Comparison of ENCODE assay signal across 9 mouse cellular contexts in genomic region chr12:80379831-80380457, GRCm38 (mm10). TPM values are rescaled to one million over a fixed set of nuclear protein-coding genes. Genes with fewer than 3 reads are reported as not detected.
A peak's percentile ranks its signal among the peaks of the same experiment; 100 is the strongest.
DNase-seq lines count a peak whose midpoint lies in the region; ATAC-seq and TF ChIP-seq lines count a peak whose summit lies in the region.
"Had no signal": no experiment of that assay in that cellular context is flagged by ENCODE, and none has a peak within 500 bp of the region (broad histone marks: within the 10 kb centered on the region; RNA-seq: fewer than 3 reads in every experiment).

No protein-coding gene starts in this region.

- H3K27me3 ChIP-seq in Patski, result no peaks in the 10 kb centered on the region
- H3K27me3 ChIP-seq in forebrain, embryonic 13.5 days, result no peaks in the 10 kb centered on the region
- no peaks in the 10 kb centered on the region for H3K27me3 ChIP-seq in midbrain, embryonic 16.5 days (ENCODE audit: control insufficient read depth, insufficient read depth, low read depth, low read length)

- intact Hi-C loops in left cerebral cortex, postnatal 25 days (cut with DNase I), result no loop called here

- POLR2A ChIA-PET in Patski (lab: Charles Lee), result interaction anchor here (0.7 kb wide), 1 partner anchor 132 kb away, joined by 3 read pairs; no protein-coding TSS in a partner anchor

- 83% methylated on average over 10 of the region's 10 CpGs for WGBS in forebrain, embryonic 13.5 days
- WGBS in midbrain, embryonic 16.5 days, result 90% methylated on average over 10 of the region's 10 CpGs

- TF ChIP-seq CTCF in Patski (IDR thresholded peaks at IDR 0.05), result no peak

- no peak overlapping the region for H3K9ac ChIP-seq in forebrain, embryonic 13.5 days
- H3K9ac ChIP-seq in midbrain, embryonic 16.5 days (ENCODE audit: low read depth, low read length), result no peak overlapping the region

- DNase-seq in frontal cortex, postnatal 25 days (ENCODE audit: low spot score in 2 of 2), result no peak
- no peak for DNase-seq in Patski (ENCODE audit: low read depth, low spot score)
- peak; percentile 23 to 59 for DNase-seq in left cerebral cortex, postnatal 25 days (ENCODE audit: low spot score in 2 of 2)
- DNase-seq in urinary bladder, adult 18-20 months (ENCODE audit: low spot score in 2 of 2), result no peak
- DNase-seq in kidney, adult 11 months, result no peak

- CTCF ChIA-PET in Patski (lab: Charles Lee), result interaction anchor here (1.1 kb wide), 1 partner anchor 14 kb away, joined by 3 read pairs; no protein-coding TSS in a partner anchor

- H3K4me3 ChIP-seq in forebrain, embryonic 13.5 days, result no peak overlapping the region
- H3K4me3 ChIP-seq in midbrain, embryonic 16.5 days (ENCODE audit: low read depth, low read length), result no peak overlapping the region
- H3K4me3 ChIP-seq: erythroblast, embryonic 14.5 days had no signal

- no peaks in the 10 kb centered on the region for H3K9me3 ChIP-seq in forebrain, embryonic 13.5 days (replicated peaks)
- H3K9me3 ChIP-seq in midbrain, embryonic 16.5 days (replicated peaks; ENCODE audit: control insufficient read depth, low read length, poor library complexity, severe bottlenecking), result no peaks in the 10 kb centered on the region

- no peak overlapping the region for H3K4me2 ChIP-seq in forebrain, embryonic 13.5 days
- H3K4me2 ChIP-seq in midbrain, embryonic 16.5 days (ENCODE audit: low read length), result no peak overlapping the region

- peak overlapping the region; percentile 48 for H3K27ac ChIP-seq in forebrain, embryonic 13.5 days
- peak overlapping the region; percentile 41; the same call in 1 of the 2 replicates for H3K27ac ChIP-seq in midbrain, embryonic 16.5 days (ENCODE audit: low read length)

- in situ Hi-C loops in Patski (cut with MboI; ENCODE audit: low pct_unique_long_range_greater_than_20kb), result loop anchor here (5.0 to 25.0 kb wide), 4 partner anchors 123 to 1043 kb away; no protein-coding TSS in a partner anchor

- peaks cover 18% of the 10 kb centered on the region for H3K36me3 ChIP-seq in forebrain, embryonic 13.5 days (ENCODE audit: poor library complexity, severe bottlenecking)
- peaks cover 8% of the 10 kb centered on the region for H3K36me3 ChIP-seq in midbrain, embryonic 16.5 days (ENCODE audit: control insufficient read depth, insufficient read depth, low read length)

- peaks cover 11% of the 10 kb centered on the region for H3K4me1 ChIP-seq in forebrain, embryonic 13.5 days
- no peaks in the 10 kb centered on the region for H3K4me1 ChIP-seq in midbrain, embryonic 16.5 days (ENCODE audit: control insufficient read depth, insufficient read depth, low read length)

- peak; percentile 64 for ATAC-seq in frontal cortex, adult (ENCODE audit: low TSS enrichment)
- peak; percentile 62 for ATAC-seq in Patski
- ATAC-seq in forebrain, embryonic 13.5 days, result peak; percentile 87
- peak; percentile 88 for ATAC-seq in midbrain, embryonic 16.5 days

RNA-seq across cellular contexts. Expression of gene Dcaf5, which starts 56.5 kb away (rescaled TPM):
- 33.2 TPM for polyA plus RNA-seq in Patski (2021)
- polyA plus RNA-seq in forebrain, embryonic 13.5 days (2015; fragmentation: Nextera tagmentation; extraction: Ambion mirVana), result 16.1 and 19.5 TPM in 2 replicates
- 10 to 100 TPM; 83.2 to 90.6 TPM for total RNA-seq in left cerebral cortex, postnatal 25 days (2021)
- polyA plus RNA-seq in midbrain, embryonic 16.5 days (2015; fragmentation: Nextera tagmentation; extraction: Ambion mirVana), result 25.0 and 27.2 TPM in 2 replicates

Comparison
In these comparisons a context has a peak if more than half of its experiments do, and no peak if none do; other contexts are left out.
1. DNase-seq: peak in left cerebral cortex, postnatal 25 days (2 of 2); none in frontal cortex, postnatal 25 days (0 of 2), Patski (single experiment), urinary bladder, adult 18-20 months (0 of 2) and kidney, adult 11 months (single experiment).
2. Peak in every context shown above with its lines, with median percentiles within 50 percentile points of each other: ATAC-seq.